Mouse (Mus musculus) central nervous system, embryonic 14 days (tissue): ENCODE results near the gene Erv3. TPM values are rescaled to one million over a fixed set of nuclear protein-coding genes. Genes with fewer than 3 reads are reported as not detected.

Experiments used
- polyA plus RNA-seq: library from polyadenylated mRNA; depleted of rRNA; stranded (reverse); fragments of >200 nt; gene quantifications from 2 replicates; pipeline ENCODE4 v1.2.3, GENCODE M21; 2012; rRNA removed

The Erv3 gene
- 0.01 and 0.03 TPM in 2 replicates for polyA plus RNA-seq

GRCm38 (mm10) chr2:131859721-131860120 lies at the start of gene Erv3:
TSS of gene Erv3 (minus strand) at chr2:131859747.

Other genes with a start within 250 kb of the Erv3 start
- 86.1 and 91.7 TPM in 2 replicates for gene Prnp, start 50.2 kb upstream of the Erv3 start, polyA plus RNA-seq
- gene Prn, start 50.2 kb upstream of the Erv3 start, polyA plus RNA-seq: 0.06 TPM in 1 of 2 replicates, not detected in the other
- gene Prnd, start 91.1 kb upstream of the Erv3 start, polyA plus RNA-seq: 11.5 and 18.3 TPM in 2 replicates
- gene Rassf2, start 170.5 kb upstream of the Erv3 start, polyA plus RNA-seq: 25.1 and 25.6 TPM in 2 replicates